Mouse (Mus musculus) activated CD4-positive, CD25-positive, alpha-beta regulatory T cell, adult 9 weeks (primary cell): ENCODE results near the gene Olfr1042. TPM values are rescaled to one million over a fixed set of nuclear protein-coding genes. Genes with fewer than 3 reads are reported as not detected.

Experiments used
- polyA plus RNA-seq: library from polyadenylated mRNA; unstranded; fragments of 100-300 nt; shearing (Covaris generic); gene quantifications from one replicate; pipeline ENCODE4 v1.2.1, GENCODE M21; 2017

The Olfr1042 gene
- not detected for polyA plus RNA-seq

DNA sequence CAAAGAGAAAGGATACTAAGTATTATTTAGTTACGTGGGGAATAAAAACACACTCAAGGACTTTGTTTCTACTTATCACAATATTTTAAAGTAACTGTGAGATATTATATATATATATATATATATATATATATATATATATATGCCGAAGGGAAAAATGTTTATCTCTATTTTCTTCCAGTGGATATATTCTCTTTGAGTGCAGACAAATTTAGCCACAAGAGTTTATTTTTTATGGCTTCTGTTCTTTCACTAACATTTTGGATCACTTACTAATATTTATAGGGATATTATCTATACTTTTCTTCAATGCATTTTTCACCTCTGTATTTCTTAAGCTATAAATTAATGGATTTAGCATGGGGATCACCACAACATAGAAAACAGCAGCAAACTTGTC lies at the start of gene Olfr1042:
Olfr1042 (minus strand) TSS at position 101 of the 400 bp plus-strand sequence.

DNA sequence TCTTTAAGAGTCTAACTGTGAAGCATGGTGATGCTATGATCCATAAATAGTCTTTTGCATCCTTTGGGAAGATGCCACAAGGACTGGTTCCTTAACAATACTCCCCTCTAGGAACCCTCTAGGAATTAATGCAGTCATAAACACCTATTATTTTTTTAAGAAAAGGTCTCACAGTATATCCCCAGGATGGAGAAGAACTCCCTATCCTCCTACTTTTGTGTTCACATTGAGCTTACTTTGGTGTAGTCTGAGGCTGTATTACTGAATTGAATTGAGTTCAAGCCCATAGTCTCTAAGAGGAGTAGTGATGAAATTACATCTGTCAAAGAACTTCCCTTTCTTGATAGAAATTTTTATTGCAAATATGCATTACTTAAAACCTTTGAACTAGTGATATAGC lies 41.3 kb upstream of the Olfr1042 start, which contains the start of gene Olfr1045:
Olfr1045 (minus strand) TSS at position 101 of the 400 bp plus-strand sequence.

DNA sequence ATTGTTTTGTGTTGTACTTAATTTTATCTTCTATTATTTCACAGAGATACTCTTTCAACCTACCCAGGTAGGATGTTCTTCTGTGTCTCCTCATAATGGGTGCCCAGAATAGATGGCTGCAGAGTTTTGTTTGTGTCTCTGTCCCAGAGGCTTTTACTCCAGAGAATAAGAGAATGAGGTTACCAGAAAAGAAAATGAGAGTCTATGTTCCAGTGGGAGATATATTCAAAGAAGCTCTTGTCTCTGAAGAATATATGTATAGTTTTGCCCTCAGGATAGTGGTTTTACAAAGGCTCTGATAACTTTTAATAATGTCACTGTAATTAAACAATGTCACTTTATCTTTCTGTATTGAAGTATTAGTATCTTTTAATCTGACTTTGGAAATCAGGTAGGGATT lies 23.9 kb upstream of the Olfr1042 start, which contains the start of gene Olfr52:
Olfr52 (minus strand) TSS at position 101 of the 400 bp plus-strand sequence.

DNA sequence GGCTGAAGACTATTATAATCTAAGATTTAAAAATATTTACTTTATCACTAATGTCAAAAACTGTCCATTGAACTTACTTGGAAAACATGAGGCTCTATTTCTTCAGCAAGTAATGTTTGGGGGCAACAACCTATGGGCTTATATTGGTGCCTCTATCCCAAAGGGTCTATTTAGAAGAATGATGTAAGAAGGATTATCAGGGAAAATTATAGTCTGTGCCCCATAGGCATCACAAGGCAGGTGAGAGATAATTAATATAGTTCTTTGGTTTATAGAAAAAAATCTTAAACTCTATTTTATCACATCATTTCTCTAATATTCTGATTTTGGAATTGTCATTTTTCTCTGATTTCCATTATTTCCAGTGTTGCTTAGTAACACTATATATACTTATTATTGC lies 16.1 kb upstream of the Olfr1042 start, which contains the start of gene Olfr1044:
Olfr1044 (minus strand) TSS at position 101 of the 400 bp plus-strand sequence.

DNA sequence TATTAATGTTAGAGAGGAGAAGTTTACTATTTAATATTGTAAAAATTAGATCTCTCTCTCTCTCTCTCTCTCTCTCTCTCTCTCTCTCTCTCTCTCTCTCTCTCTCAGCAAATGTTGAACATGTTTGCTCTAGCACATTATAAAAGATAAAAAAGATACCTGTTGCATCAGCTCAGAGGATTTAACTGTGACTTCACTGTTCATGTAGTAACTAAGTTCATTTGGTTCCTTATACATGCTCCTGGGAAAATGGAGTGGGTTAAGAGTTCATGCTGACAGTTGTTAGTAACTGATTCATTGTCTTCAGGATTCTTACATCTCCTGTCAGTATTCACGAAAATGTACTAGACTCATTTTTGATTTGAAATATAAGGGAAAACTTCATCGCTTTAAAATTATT lies 5.8 kb upstream of the Olfr1042 start, which contains the start of gene Olfr1043:
Olfr1043 (minus strand) TSS at position 101 of the 400 bp plus-strand sequence.

DNA sequence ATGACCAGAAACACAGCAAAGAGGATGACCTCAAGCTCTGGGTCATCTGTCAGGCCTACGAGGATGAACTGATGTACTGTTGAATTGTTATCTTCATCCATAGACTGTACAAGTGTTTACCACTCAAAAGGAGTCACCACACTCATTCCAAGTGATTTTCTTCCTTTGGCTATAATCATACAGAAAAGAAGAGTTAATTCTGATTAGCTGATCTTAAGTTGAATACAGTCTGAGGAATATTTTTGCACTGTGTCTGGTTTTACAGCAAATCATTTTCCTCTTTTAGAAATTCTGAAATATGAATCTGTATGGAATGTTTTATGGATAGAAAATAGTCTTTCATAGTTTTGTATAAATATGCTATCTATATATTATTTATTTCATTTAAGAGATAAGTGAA lies 15.0 kb downstream of the Olfr1042 start, which contains the start of gene Olfr1040:
Olfr1040 (minus strand) TSS at position 101 of the 400 bp plus-strand sequence.

DNA sequence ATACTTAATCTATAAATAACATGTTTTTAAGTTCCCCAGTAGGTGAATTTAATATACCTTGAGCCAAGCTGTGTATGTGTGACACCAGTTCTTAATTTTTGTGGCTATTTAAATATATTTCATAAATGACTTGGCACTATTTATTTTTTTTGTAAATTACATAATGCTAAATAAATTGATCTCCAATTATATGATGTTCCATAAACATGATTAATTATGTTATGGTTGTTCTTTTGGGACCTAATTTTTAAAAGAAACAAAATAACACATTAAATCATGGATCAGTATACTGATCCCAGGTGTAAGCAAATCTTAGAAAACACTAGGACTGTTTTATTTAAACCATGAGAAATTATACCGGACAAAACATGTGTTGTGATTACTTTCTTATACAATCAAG lies 25.8 kb downstream of the Olfr1042 start, which contains the start of gene Olfr1039:
Olfr1039 (minus strand) TSS at position 101 of the 400 bp plus-strand sequence.

Other genes starting within 250 kb of the Olfr1042 start
- gene Olfr1025-ps1, start 246.6 kb downstream of the Olfr1042 start, polyA plus RNA-seq: not detected
- not detected for gene Olfr1026, start 240.3 kb downstream of the Olfr1042 start, polyA plus RNA-seq
- not detected for gene Olfr1028, start 211.4 kb downstream of the Olfr1042 start, polyA plus RNA-seq
- not detected for gene Olfr1029, start 187.9 kb downstream of the Olfr1042 start, polyA plus RNA-seq
- gene Olfr1030, start 182.6 kb downstream of the Olfr1042 start, polyA plus RNA-seq: not detected
- not detected for gene Olfr1031, start 171.5 kb downstream of the Olfr1042 start, polyA plus RNA-seq
- not detected for gene Olfr1032, start 156.3 kb downstream of the Olfr1042 start, polyA plus RNA-seq
- gene Olfr1033, start 141.2 kb downstream of the Olfr1042 start, polyA plus RNA-seq: not detected
- gene Olfr1034, start 116.0 kb downstream of the Olfr1042 start, polyA plus RNA-seq: not detected
- not detected for gene Olfr1036, start 87.8 kb downstream of the Olfr1042 start, polyA plus RNA-seq
- not detected for gene Olfr1037, start 74.5 kb downstream of the Olfr1042 start, polyA plus RNA-seq
- not detected for gene Olfr1039, start 25.9 kb downstream of the Olfr1042 start, polyA plus RNA-seq
- not detected for gene Olfr1040, start 15.1 kb downstream of the Olfr1042 start, polyA plus RNA-seq
- not detected for gene Olfr1043, start 5.7 kb upstream of the Olfr1042 start, polyA plus RNA-seq
- not detected for gene Olfr1044, start 16.0 kb upstream of the Olfr1042 start, polyA plus RNA-seq
- not detected for gene Olfr52, start 23.8 kb upstream of the Olfr1042 start, polyA plus RNA-seq
- gene Olfr1045, start 41.2 kb upstream of the Olfr1042 start, polyA plus RNA-seq: not detected
- not detected for gene Olfr1046, start 57.5 kb upstream of the Olfr1042 start, polyA plus RNA-seq
- not detected for gene Olfr1047, start 69.6 kb upstream of the Olfr1042 start, polyA plus RNA-seq
- not detected for gene Olfr1048, start 78.5 kb upstream of the Olfr1042 start, polyA plus RNA-seq
- not detected for gene Olfr1049, start 96.5 kb upstream of the Olfr1042 start, polyA plus RNA-seq
- not detected for gene Olfr1051, start 117.2 kb upstream of the Olfr1042 start, polyA plus RNA-seq
- not detected for gene Olfr1052, start 130.6 kb upstream of the Olfr1042 start, polyA plus RNA-seq
- gene Olfr1053, start 153.4 kb upstream of the Olfr1042 start, polyA plus RNA-seq: not detected
- gene Olfr1054, start 173.6 kb upstream of the Olfr1042 start, polyA plus RNA-seq: not detected
- gene Olfr1055, start 188.4 kb upstream of the Olfr1042 start, polyA plus RNA-seq: not detected
- gene Olfr1056, start 200.6 kb upstream of the Olfr1042 start, polyA plus RNA-seq: not detected
- not detected for gene Olfr1057, start 216.6 kb upstream of the Olfr1042 start, polyA plus RNA-seq
- gene Olfr1058, start 226.7 kb upstream of the Olfr1042 start, polyA plus RNA-seq: not detected